In the genomic region with DNA sequence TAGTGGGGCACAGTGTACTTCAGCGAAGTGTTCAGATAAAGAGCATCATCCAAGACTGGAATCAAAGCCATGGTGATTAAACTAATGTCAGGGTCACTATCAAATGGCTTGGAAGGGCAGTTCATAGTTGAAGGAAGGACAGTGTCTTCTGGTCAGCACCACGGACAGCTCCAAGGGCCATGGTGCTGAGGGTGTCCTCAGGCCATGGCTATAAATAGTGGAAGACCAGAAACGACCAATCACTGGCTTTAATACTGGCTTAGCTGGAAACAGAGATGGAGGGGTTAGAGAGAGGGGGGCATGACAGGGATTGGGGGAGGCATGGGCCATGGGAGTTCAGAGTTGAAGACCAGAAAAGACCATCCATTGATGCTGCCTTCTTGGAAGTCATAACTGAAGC, we compare ENCODE assay signal across 7 mouse cellular contexts.
DNase-seq lines count a peak whose midpoint lies in the region; TF ChIP-seq lines count a peak whose summit lies in the region.

No protein-coding gene starts in this region.

- no peak for TF ChIP-seq POLR2A in MEL (IDR thresholded peaks at IDR 0.05; ENCODE audit: control insufficient read depth in 1 of 2, insufficient read depth in 1 of 2, low read depth in 1 of 2, low read length in 2 of 2, poor library complexity in 1 of 2)

- H3K79me2 ChIP-seq in MEL (ENCODE audit: control insufficient read depth, insufficient read depth, low read length, poor library complexity) = no peaks in the 10 kb centered on the region

- TF ChIP-seq EP300 in MEL (IDR thresholded peaks at IDR 0.05; ENCODE audit: low read depth in 1 of 2, low read length in 2 of 2) = no peak

- H3K9ac ChIP-seq in MEL (ENCODE audit: control insufficient read depth, low read depth, low read length, poor library complexity, severe bottlenecking) = no peak overlapping the region

- no peak overlapping the region for H3K27ac ChIP-seq in MEL (ENCODE audit: control insufficient read depth, low read depth, low read length)

- no peak for TF ChIP-seq RAD21 in MEL (IDR thresholded peaks at IDR 0.05; ENCODE audit: low read depth, low read length)

- H3K9me3 ChIP-seq in MEL (replicated peaks; ENCODE audit: insufficient read depth, low read length) = no peaks in the 10 kb centered on the region

- H3K4me1 ChIP-seq in MEL (ENCODE audit: control insufficient read depth in 1 of 2, insufficient read depth in 2 of 2, low read length in 2 of 2) = no peaks in the 10 kb centered on the region

- TF ChIP-seq CTCF in MEL (IDR thresholded peaks at IDR 0.05 in 2 of 3, conservative IDR thresholded peaks at IDR 0.05 in 1 of 3; ENCODE audit: control insufficient read depth in 1 of 3, insufficient read depth in 1 of 3, low read depth in 2 of 3, low read length in 3 of 3, poor library complexity in 1 of 3, severe bottlenecking in 1 of 3) = no peak

- no peak overlapping the region for H3K4me3 ChIP-seq in MEL (ENCODE audit: control insufficient read depth in 1 of 2, insufficient read depth in 1 of 2, low read depth in 2 of 2, low read length in 2 of 2)

- H3K27me3 ChIP-seq in MEL (ENCODE audit: control insufficient read depth in 1 of 2, insufficient read depth in 2 of 2, low read length in 2 of 2) = peaks cover 0 to 2% of the 10 kb centered on the region in 2 experiments; a peak in 1 of 4 replicates

- DNase-seq in A20 (ENCODE audit: low read depth, low spot score) = peak; percentile 56
- DNase-seq in MEL (ENCODE audit: low read depth, low spot score) = peak; percentile 60
- peak; percentile 10 for DNase-seq in fibroblast of lung, adult 2 months (ENCODE audit: low read depth)
- DNase-seq in kidney, postnatal 14 days = peak; percentile 60
- DNase-seq in naive thymus-derived CD4-positive, alpha-beta T cell, adult 2 months (ENCODE audit: low read depth) = peak; percentile 11
- no peak for DNase-seq in right cerebral cortex, adult 2 months (ENCODE audit: low spot score in 2 of 2)
- no peak for DNase-seq in layer of hippocampus, adult 8-10 months (ENCODE audit: low spot score in 2 of 2)

- no peaks in the 10 kb centered on the region for H3K36me3 ChIP-seq in MEL (ENCODE audit: control insufficient read depth in 1 of 2, insufficient read depth in 2 of 2, low read length in 2 of 2)

TF ChIP-seq in MEL, 35 proteins besides CTCF, POLR2A, EP300 and RAD21:
- TF ChIP-seq MXI1 (IDR thresholded peaks at IDR 0.05; ENCODE audit: low read depth, low read length) (peak; percentile 53), BHLHE40 (IDR thresholded peaks at IDR 0.05; ENCODE audit: borderline replicate concordance, low read depth, low read length) (no peak), CHD2 (IDR thresholded peaks at IDR 0.05; ENCODE audit: low read length) (no peak), SIN3A (IDR thresholded peaks at IDR 0.05; ENCODE audit: low read length) (0 out of 2 replicates have a peak, but pooled peaks have one; percentile 35), HCFC1 (IDR thresholded peaks at IDR 0.05; ENCODE audit: low read depth, low read length) (no peak)

Comparison
In these comparisons a context has a peak if more than half of its experiments do, and no peak if none do; other contexts are left out.
1. DNase-seq: peak in A20 (single experiment), MEL (single experiment), fibroblast of lung, adult 2 months (single experiment), kidney, postnatal 14 days (single experiment) and naive thymus-derived CD4-positive, alpha-beta T cell, adult 2 months (single experiment); none in right cerebral cortex, adult 2 months (0 of 2) and layer of hippocampus, adult 8-10 months (0 of 2).